Mouse (Mus musculus) lung, postnatal 36 days (tissue): ENCODE measurements around the gene Rpl10a.

Experiments
- DNase-seq: peaks from one replicate; pipeline ENCODE4 v3.0.0; 2022; ENCODE audit warnings: mixed read lengths

Gene Rpl10a

GRCm38 (mm10) chr17:28332113-28332914 lies 4.0 kb downstream of the Rpl10a start:
- DNase-seq = no peak

- DNase-seq = no peak
Observed at GRCm38 (mm10) chr17:28332915-28333546, 4.8 kb downstream of the Rpl10a start.

- DNase-seq = no peak
Observed at GRCm38 (mm10) chr17:28335267-28335666, 7.0 kb downstream of the Rpl10a start.

GRCm38 (mm10) chr17:28337547-28337946 lies 9.3 kb downstream of the Rpl10a start:
- no peak for DNase-seq

GRCm38 (mm10) chr17:28340578-28340977 lies 12.3 kb downstream of the Rpl10a start:
- DNase-seq = no peak

- peak; percentile 95 for DNase-seq
Observed at GRCm38 (mm10) chr17:28341091-28341490, 12.8 kb downstream of the Rpl10a start.

- peak; percentile 55 for DNase-seq
Observed at GRCm38 (mm10) chr17:28344050-28344607, 15.9 kb downstream of the Rpl10a start.

- DNase-seq = no peak
Observed at GRCm38 (mm10) chr17:28344670-28345069, 16.4 kb downstream of the Rpl10a start.

GRCm38 (mm10) chr17:28345271-28345721 lies 17.0 kb downstream of the Rpl10a start:
- DNase-seq = peak; percentile 28

- DNase-seq = peak; percentile 20
Observed at GRCm38 (mm10) chr17:28345882-28346281, 17.6 kb downstream of the Rpl10a start.

GRCm38 (mm10) chr17:28347327-28347726 lies 19.1 kb downstream of the Rpl10a start:
- no peak for DNase-seq

GRCm38 (mm10) chr17:28348211-28348610 lies 19.9 kb downstream of the Rpl10a start:
- peak; percentile 33 for DNase-seq

GRCm38 (mm10) chr17:28349264-28349880 lies 21.1 kb downstream of the Rpl10a start:
- DNase-seq = no peak

GRCm38 (mm10) chr17:28349901-28350465 lies 21.7 kb downstream of the Rpl10a start:
- no peak for DNase-seq

GRCm38 (mm10) chr17:28350466-28351352 lies 22.4 kb downstream of the Rpl10a start, which contains the start of gene Tead3:
TSS of gene Tead3 (minus strand) at chr17:28350817.
- DNase-seq = peak; percentile 79

- no peak for DNase-seq
Observed at GRCm38 (mm10) chr17:28351353-28351890, 23.2 kb downstream of the Rpl10a start.

- no peak for DNase-seq
Observed at GRCm38 (mm10) chr17:28352018-28352417, 23.7 kb downstream of the Rpl10a start.

- DNase-seq = peak; percentile 90
Observed at GRCm38 (mm10) chr17:28355871-28356270, 27.6 kb downstream of the Rpl10a start.

- peak; percentile 27 for DNase-seq
Observed at GRCm38 (mm10) chr17:28358576-28359261, 30.4 kb downstream of the Rpl10a start.

- peak; percentile 49 for DNase-seq
Observed at GRCm38 (mm10) chr17:28360531-28361277, 32.4 kb downstream of the Rpl10a start.
